Mouse (Mus musculus) hindlimb bud, embryonic 11.5 days (tissue): ENCODE measurements at regions not wholly inside any gene's neighbourhood (a gene's known extent, or its start where the extent isn't known, plus 50 kb on each side); places are given as distances from the start of the nearest gene placed in this dataset.

Source experiments
- DNase-seq: peaks from one replicate; pipeline ENCODE4 v3.0.0-alpha.2; 2012; ENCODE audit warnings: low read depth, low spot score; ENCODE audit errors: extremely low spot score

DNA sequence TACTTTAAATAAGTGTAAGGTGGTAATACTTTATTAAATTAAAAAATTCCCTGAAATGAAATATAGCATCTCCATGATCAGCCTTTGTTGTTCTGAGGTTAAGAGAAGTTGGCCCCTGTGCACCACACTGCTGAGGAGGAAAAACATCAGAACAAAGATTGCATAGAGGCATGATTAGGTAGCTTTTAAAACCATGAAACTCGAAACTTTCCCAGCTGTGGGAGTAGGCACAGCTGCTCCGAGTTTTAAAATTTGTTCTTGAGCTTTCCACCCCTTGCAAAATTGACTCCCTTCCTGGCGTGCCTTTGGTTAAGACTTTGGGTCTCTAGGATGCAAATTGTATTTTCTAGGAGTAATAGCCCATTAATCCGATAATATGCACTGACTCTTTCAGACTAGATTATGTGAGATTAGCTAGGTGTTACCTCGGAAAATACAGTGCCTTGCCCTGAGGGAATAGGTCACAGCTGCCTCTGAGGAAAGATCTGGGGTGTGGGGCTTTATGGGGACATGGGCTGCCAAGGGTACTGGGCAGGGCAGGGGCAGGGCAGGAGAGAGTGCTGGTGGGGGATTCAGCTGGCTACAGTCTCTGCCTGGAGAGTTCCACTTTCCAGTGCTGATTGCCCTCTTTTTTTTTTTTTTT, 110.1 kb upstream of the Slc30a5 start:
- peak; percentile 31 for DNase-seq

DNA sequence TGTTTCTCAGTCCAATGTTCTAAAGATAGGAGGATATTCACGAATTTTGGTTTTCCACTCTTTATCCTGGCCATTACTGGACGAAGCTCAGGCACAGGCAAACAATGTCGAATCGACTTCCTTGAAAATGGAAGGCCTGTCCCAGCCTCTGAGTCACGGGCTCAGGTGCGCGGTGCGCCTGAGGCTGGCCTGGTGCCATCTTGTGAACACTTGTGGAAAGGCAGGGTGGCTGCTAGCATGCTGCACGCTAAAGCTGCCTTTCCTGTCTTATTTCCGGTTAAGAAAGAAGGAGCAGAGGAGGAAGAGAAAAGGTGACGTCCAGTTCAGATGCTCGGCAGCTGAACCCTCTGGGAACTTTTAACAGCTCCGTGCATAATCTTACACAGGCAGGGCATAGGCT, 107.6 kb upstream of the Slc30a5 start:
- no peak for DNase-seq

DNA sequence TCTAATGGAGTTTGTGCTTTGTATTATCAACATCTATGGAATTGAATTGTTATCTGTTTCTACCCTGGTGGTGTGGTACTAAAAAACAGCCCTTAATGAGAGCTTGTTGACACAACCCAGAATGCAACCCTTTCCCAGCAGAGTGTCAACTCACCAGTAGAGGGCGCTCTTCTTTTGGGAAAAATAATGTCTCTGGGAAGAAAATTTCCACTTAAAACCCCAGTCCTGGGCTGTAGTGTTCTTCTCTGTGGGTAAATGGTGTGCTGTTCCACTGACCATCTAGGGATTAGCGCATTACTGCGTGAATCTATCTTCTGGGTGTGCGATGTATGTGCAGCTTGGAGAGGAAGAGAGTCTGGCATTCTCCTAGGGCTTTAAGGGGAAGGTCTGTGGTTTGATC, 106.5 kb upstream of the Slc30a5 start:
- DNase-seq: peak; percentile 50

DNA sequence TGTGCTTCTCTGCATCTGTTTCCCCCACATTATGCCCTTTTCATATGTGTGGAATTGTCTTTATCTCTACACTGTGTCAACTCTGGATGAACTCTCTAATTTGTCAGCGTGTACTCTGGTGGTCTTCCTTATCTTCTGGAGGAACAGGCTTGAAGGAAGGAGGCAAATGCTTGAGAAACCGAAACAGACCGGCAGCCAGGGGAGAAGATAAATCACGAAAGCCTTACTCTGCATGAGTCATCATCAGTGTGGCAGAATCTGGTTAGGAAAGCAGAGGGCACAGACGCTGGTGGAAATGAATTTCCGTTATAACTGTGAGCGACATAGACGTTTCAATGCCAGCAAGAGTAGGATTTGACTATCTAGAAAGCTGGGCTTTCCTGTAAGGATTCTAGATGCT, 100.0 kb upstream of the Slc30a5 start:
- no peak for DNase-seq

DNA sequence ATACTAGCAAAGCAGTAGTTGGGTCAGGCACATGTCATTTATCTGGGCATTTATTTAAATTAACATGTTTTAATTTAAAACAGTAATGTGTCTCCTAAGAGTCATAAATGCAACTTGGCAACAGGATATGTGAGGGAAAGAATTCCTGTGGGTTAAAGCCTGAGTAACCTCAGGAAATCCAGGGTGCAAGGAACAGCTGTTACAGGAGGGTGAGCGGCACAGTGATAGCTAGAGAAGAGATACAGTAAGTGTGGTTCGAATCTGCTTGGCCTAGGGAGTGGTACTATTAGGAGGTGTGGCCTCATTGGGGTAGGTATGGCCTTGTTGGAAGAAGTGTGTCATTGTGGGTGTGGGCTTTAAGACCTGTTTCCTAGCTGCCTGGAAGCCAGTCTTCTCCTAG, 66.3 kb upstream of the Slc30a5 start:
- DNase-seq: no peak

DNA sequence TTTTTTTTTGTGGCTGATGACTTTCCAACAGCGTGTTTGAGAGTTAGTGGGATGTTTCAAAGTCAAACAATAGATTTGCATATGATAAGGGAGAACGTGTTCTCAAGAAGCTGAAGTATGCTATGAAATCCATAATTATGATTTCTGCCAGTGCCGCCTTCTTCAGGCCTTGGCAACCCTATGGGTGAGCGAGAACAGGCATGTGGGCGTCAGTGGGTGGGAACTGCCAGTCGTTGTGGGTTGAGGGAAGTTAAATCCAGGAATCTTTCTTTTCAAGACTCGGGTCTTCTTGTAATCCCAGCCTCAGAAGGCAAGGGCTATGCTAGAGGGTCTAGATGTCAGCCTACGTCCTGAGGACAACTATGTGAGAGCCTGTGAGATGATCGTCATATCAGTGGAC, 60.6 kb upstream of the Slc30a5 start:
- DNase-seq: no peak

DNA sequence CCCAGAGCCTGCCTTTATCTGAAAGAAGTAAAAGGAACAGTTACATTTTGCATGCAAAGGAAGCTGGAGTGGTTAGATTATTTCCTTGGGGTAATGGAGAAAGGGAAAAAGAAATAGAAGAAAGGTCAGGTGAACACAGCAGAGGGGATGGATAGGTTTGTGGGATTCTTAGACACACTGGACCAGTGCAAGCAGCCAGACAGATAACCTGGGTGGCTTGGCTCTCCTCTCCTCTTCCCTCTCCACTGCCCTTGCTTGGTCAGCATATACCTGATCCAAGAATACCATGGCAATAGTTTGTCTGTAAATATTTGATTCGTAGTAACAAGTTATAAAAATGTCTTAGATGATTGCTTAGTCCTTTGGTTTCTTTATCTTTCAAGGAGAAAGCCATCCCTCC, 59.9 kb upstream of the Slc30a5 start:
- no peak for DNase-seq

DNA sequence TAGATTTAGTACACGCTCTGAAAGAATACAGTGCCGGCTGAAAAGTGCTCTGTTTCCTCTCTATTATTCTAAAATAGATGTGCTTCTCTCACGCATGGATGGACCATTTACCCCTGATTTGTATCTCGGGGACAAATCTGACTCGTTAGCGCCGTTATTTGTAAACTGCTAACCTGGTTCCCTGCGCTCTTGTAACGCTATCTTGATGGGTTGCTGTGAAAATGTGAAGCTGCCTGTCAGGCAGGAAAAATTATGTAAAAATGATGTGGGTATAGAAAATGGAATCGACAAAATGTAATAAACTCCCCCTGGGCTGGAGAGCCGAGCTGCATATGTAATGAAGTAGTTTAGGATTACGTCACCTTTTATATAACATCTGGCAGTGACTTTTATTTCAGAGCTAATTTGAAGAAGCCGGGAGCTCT, 59.4 kb upstream of the Slc30a5 start:
- no peak for DNase-seq

DNA sequence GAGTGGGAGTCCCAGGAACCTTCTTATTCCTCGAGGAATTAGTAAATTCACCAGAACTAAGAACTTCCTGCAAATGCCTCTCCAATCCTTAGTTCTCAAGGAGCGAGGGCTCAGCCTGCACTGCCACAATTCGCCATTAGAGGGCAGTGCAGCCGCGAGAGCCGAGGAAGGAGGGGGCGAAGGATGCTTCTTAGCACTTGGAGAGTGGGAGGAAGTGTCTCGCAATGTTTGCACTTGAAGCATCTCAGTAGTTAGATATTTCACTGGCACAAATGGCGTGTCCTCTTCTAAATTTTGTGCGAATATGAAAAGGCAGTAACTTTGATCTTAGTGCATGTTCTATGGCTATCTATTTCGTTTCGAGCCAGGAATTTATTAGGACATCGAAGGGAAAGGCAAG, 59.0 kb upstream of the Slc30a5 start:
- DNase-seq: peak; percentile 35

DNA sequence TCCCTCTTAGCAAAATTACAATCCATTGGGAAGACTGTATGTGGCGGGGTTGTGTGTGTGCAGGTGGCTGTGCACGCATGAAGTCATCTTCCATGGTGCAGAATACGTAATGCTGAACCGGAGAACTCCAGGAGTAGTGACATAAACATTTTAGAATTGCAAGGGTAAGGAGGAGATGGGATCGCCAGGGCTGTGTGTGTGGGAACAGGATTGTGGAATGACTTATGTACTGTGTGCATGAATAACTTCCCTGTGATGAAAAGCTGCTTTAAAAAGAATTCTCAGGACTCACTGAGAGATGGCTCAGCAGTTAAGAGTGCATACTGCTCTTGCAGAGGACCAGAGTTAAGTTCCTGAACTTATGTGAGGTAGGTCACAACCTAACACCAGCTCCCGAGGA, 57.2 kb upstream of the Slc30a5 start:
- DNase-seq: no peak

DNA sequence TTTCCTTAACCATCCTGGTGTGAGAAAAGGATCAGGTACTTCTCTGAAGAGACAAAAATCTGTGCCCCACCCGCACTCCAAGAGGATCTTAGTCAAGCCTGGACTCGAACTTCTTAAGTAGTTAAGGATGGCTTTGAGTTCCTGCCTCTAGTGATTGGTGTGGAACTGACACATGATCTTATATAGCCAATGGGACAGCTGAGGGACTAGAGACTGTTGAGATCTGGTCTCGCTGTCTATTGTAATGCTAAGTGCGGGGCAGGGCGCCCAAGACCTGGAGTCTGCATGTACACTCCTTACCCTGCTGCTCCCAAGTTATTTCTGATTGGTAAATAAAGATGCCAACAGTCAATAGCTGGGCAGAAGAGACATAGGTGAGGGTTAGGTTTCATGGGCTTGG, 55.3 kb upstream of the Slc30a5 start:
- DNase-seq: no peak

DNA sequence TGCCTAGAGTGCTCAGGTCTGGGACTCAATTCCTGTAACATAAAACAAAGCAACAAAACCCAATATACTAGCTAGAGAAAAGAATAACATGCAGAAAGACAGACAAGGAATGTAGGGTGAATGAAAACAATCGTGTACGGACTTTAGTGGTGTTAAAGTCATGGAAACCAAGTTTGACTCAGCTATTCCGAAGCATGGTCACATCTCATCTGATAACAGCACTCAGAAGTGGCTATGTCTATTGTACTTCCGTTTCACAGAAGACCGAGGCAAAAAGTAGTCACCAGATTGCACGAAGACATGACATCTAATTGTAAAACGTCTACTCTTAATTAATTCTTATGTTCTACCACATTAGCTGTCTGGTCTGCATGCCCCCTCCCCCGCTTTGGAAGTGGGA, 50.5 kb upstream of the Slc30a5 start:
- DNase-seq: no peak
